Mouse (Mus musculus) liver, embryonic 11.5 days (tissue): Measurements from ENCODE around the gene A630076J17Rik. TPM values are rescaled to one million over a fixed set of nuclear protein-coding genes. Genes with fewer than 3 reads are reported as not detected.

Experiments used
- ATAC-seq: fragments of 200-750 bp; cut with Nextera tagmentation; replicated peaks from 2 replicates; pipeline ENCODE4 v1.8.0; 2017; ENCODE audit warnings: moderate number of reproducible peaks, mild to moderate bottlenecking, moderate TSS enrichment, moderate library complexity; ENCODE audit not compliant: low FRiP score
- DNase-seq: peaks from one replicate; pipeline ENCODE4 v3.0.0-alpha.2; 2017; ENCODE audit warnings: low spot score
- H3K27ac ChIP-seq: fragments of 300-500 bp; sonication (generic); 2 replicates; pipeline ENCODE4 v1.5.1; 2014; ENCODE audit warnings: mild to moderate bottlenecking, low read depth, low read length, control low read depth
- H3K27me3 ChIP-seq: fragments of 300-500 bp; sonication (generic); replicated peaks from 2 replicates; pipeline ENCODE4 v1.6.1; 2014; ENCODE audit warnings: low read length, mixed read lengths; ENCODE audit not compliant: control insufficient read depth, insufficient read depth
- H3K36me3 ChIP-seq: fragments of 300-500 bp; sonication (generic); 2 replicates; pipeline ENCODE4 v1.6.1; 2014; ENCODE audit warnings: mild to moderate bottlenecking, low read length, moderate library complexity, mixed read lengths; ENCODE audit not compliant: control insufficient read depth, insufficient read depth
- H3K4me1 ChIP-seq: fragments of 300-500 bp; sonication (generic); replicated peaks from 2 replicates; pipeline ENCODE4 v1.6.1; 2014; ENCODE audit warnings: low read length, mixed read lengths; ENCODE audit not compliant: control insufficient read depth, insufficient read depth
- H3K4me2 ChIP-seq: fragments of 300-500 bp; sonication (generic); 2 replicates; pipeline ENCODE4 v1.6.1; 2014; ENCODE audit warnings: mild to moderate bottlenecking, control low read depth, moderate library complexity
- H3K4me3 ChIP-seq: fragments of 300-500 bp; sonication (generic); 2 replicates; pipeline ENCODE4 v1.5.1; 2014; ENCODE audit warnings: low read depth, low read length, control low read depth
- H3K9ac ChIP-seq: fragments of 300-500 bp; sonication (generic); 2 replicates; pipeline ENCODE4 v1.6.1; 2014; ENCODE audit warnings: low read depth, low read length, control low read depth
- H3K9me3 ChIP-seq: fragments of 300-500 bp; sonication (generic); 2 replicates; pipeline ENCODE4 v1.6.1; 2016; ENCODE audit warnings: low read length, inconsistent platforms, mixed read lengths; ENCODE audit not compliant: control insufficient read depth
- WGBS: fragments of 180-500 bp; shearing (Covaris S2); extraction: QIAGEN DNeasy Blood & Tissue Kit; methylation state at CpG from one replicate; pipeline ENCODE4 v1.1.7; 2014; 5-methylcytosine and 5-hydroxymethylcytosine counted together
- polyA plus RNA-seq: library from polyadenylated mRNA; unstranded; fragments of >200 nt; fragmentation: Nextera tagmentation; extraction: Ambion mirVana; gene quantifications from 2 replicates; pipeline ENCODE4 v1.2.1, GENCODE M21; 2014

The A630076J17Rik gene
- polyA plus RNA-seq, 1 experiment from 2014 or later: not detected

GRCm38 (mm10) chr3:107204413-107204812 is 26.0 kb upstream of the A630076J17Rik start:
- no peak overlapping the region for H3K4me2 ChIP-seq
- no peaks in the 10 kb centered on the region for H3K9me3 ChIP-seq
- 80% methylated on average over 3 of the region's 3 CpGs for WGBS
- DNase-seq: no peak
- no peak overlapping the region for H3K9ac ChIP-seq
- 0 out of 2 replicates have a peak, but pooled peaks cover 3% of the 10 kb centered on the region for H3K27me3 ChIP-seq
- ATAC-seq: no peak
- no peak overlapping the region for H3K4me3 ChIP-seq
- H3K27ac ChIP-seq: no peak overlapping the region
- H3K36me3 ChIP-seq: no peaks in the 10 kb centered on the region
- no peaks in the 10 kb centered on the region for H3K4me1 ChIP-seq

- Histone ChIP-seq H3K36me3 (no peaks in the 10 kb centered on the region), H3K9me3 (no peaks in the 10 kb centered on the region), H3K9ac (no peak overlapping the region), H3K4me3 (no peak overlapping the region), H3K4me2 (no peak overlapping the region), H3K27ac (no peak overlapping the region), H3K4me1 (no peaks in the 10 kb centered on the region), H3K27me3 (0 out of 2 replicates have a peak, but pooled peaks cover 3% of the 10 kb centered on the region)
- DNase-seq (no peak), ATAC-seq (no peak)
Measured at GRCm38 (mm10) chr3:107205170-107205569, 25.2 kb upstream of the A630076J17Rik start.

GRCm38 (mm10) chr3:107205994-107206393 is 24.4 kb upstream of the A630076J17Rik start:
- ATAC-seq (no peak), DNase-seq (no peak)
- H3K9ac ChIP-seq: no peak overlapping the region
- H3K4me2 ChIP-seq: no peak overlapping the region
- H3K27me3 ChIP-seq: 0 out of 2 replicates have a peak, but pooled peaks cover 3% of the 10 kb centered on the region
- no peaks in the 10 kb centered on the region for H3K36me3 ChIP-seq
- H3K4me3 ChIP-seq: no peak overlapping the region
- H3K4me1 ChIP-seq: no peaks in the 10 kb centered on the region
- H3K9me3 ChIP-seq: no peaks in the 10 kb centered on the region
- WGBS: 7% methylated on average over 4 of the region's 4 CpGs
- H3K27ac ChIP-seq: no peak overlapping the region

- WGBS: 43% methylated on average over 4 of the region's 4 CpGs
- H3K4me2 ChIP-seq: no peak overlapping the region
- no peaks in the 10 kb centered on the region for H3K4me1 ChIP-seq
- no peak overlapping the region for H3K4me3 ChIP-seq
- ATAC-seq (no peak), DNase-seq (no peak)
- no peaks in the 10 kb centered on the region for H3K36me3 ChIP-seq
- H3K27ac ChIP-seq: no peak overlapping the region
- H3K9ac ChIP-seq: no peak overlapping the region
- 0 out of 2 replicates have a peak, but pooled peaks cover 3% of the 10 kb centered on the region for H3K27me3 ChIP-seq
- H3K9me3 ChIP-seq: no peaks in the 10 kb centered on the region
Measured at GRCm38 (mm10) chr3:107206490-107207150, 23.8 kb upstream of the A630076J17Rik start.

- Histone ChIP-seq H3K27me3 (0 out of 2 replicates have a peak, but pooled peaks cover 3% of the 10 kb centered on the region), H3K4me2 (no peak overlapping the region), H3K4me1 (no peaks in the 10 kb centered on the region), H3K9ac (no peak overlapping the region), H3K27ac (no peak overlapping the region), H3K4me3 (no peak overlapping the region), H3K36me3 (no peaks in the 10 kb centered on the region), H3K9me3 (no peaks in the 10 kb centered on the region)
- 58% methylated on average over 7 of the region's 7 CpGs for WGBS
- ATAC-seq: no peak
- no peak for DNase-seq
Measured at GRCm38 (mm10) chr3:107207625-107208253, 22.7 kb upstream of the A630076J17Rik start.

GRCm38 (mm10) chr3:107214606-107215005 is 15.8 kb upstream of the A630076J17Rik start:
- no peak for ATAC-seq
- 77% methylated on average over 5 of the region's 5 CpGs for WGBS
- DNase-seq: no peak

GRCm38 (mm10) chr3:107216400-107217100 is 13.9 kb upstream of the A630076J17Rik start:
- H3K4me1 ChIP-seq: no peaks in the 10 kb centered on the region
- 67% methylated on average over 8 of the region's 8 CpGs for WGBS

More at GRCm38 (mm10) chr3:107214606-107215005, 15.8 kb upstream of the A630076J17Rik start:
- no peaks in the 10 kb centered on the region for H3K27me3 ChIP-seq
- no peak overlapping the region for H3K9ac ChIP-seq
- no peak overlapping the region for H3K4me3 ChIP-seq
- no peak overlapping the region for H3K4me2 ChIP-seq
- no peaks in the 10 kb centered on the region for H3K4me1 ChIP-seq
- no peaks in the 10 kb centered on the region for H3K9me3 ChIP-seq
- no peak overlapping the region for H3K27ac ChIP-seq
- H3K36me3 ChIP-seq: no peaks in the 10 kb centered on the region

GRCm38 (mm10) chr3:107217101-107217480 is 13.3 kb upstream of the A630076J17Rik start:
- ATAC-seq: no peak
- no peak for DNase-seq
- Histone ChIP-seq H3K9me3 (no peaks in the 10 kb centered on the region), H3K36me3 (no peaks in the 10 kb centered on the region), H3K27me3 (no peaks in the 10 kb centered on the region), H3K4me1 (no peaks in the 10 kb centered on the region), H3K4me2 (no peak overlapping the region), H3K9ac (no peak overlapping the region), H3K27ac (no peak overlapping the region), H3K4me3 (no peak overlapping the region)
- WGBS: 76% methylated on average over 3 of the region's 3 CpGs

More at GRCm38 (mm10) chr3:107216400-107217100, 13.9 kb upstream of the A630076J17Rik start:
- H3K9me3 ChIP-seq: no peaks in the 10 kb centered on the region
- H3K36me3 ChIP-seq: no peaks in the 10 kb centered on the region
- H3K27ac ChIP-seq: no peak overlapping the region
- no peak overlapping the region for H3K9ac ChIP-seq
- no peak for DNase-seq
- no peak overlapping the region for H3K4me2 ChIP-seq
- no peak for ATAC-seq
- H3K4me3 ChIP-seq: no peak overlapping the region
- H3K27me3 ChIP-seq: no peaks in the 10 kb centered on the region
